Mouse (Mus musculus): ENCODE measurements around the gene Cyp27b1. TPM values are rescaled to one million over a fixed set of nuclear protein-coding genes. Genes with fewer than 3 reads are reported as not detected.

The Cyp27b1 gene
- polyA plus RNA-seq (2014; fragmentation: Nextera tagmentation; extraction: Ambion mirVana): not detected in 2 replicates

GRCm38 (mm10) chr10:127047954-127048353, at the start of gene Cyp27b1:
TSS of gene Cyp27b1 (plus strand) at chr10:127048250.
- Histone ChIP-seq H3K4me2 (ENCODE audit: low read length) (peak within 1 kb of the TSS; percentile 47), H3K27ac (replicated peaks in 1 of 2; ENCODE audit: control insufficient read depth in 1 of 2, insufficient read depth in 1 of 2, low read depth in 2 of 2, low read length in 2 of 2) (no peak within 1 kb of the TSS), H3K36me3 (ENCODE audit: control insufficient read depth, insufficient read depth, low read length) (peaks cover 22% of the 10 kb centered on the region), H3K27me3 (ENCODE audit: control insufficient read depth, insufficient read depth, low read length) (peaks cover 54% of the 10 kb centered on the region), H3K4me3 (ENCODE audit: control insufficient read depth in 1 of 2, insufficient read depth in 1 of 2, low read depth in 1 of 2, low read length in 2 of 2) (peak within 1 kb of the TSS in 1 of 2 experiments; percentile 12; a peak in 2 of 4 replicates), H3K4me1 (ENCODE audit: control insufficient read depth in 2 of 2, insufficient read depth in 2 of 2, low read length in 2 of 2) (peaks cover 6 to 8% of the 10 kb centered on the region in 2 experiments; a peak in 3 of 4 replicates), H3K9ac (ENCODE audit: low read length) (no peak within 1 kb of the TSS), H3K9me3 (ENCODE audit: control insufficient read depth, low read length) (no peaks in the 10 kb centered on the region)
- no peak for ATAC-seq (ENCODE audit: insufficient number of reproducible peaks, insufficient read depth, low FRiP score, low read depth)
- 34% methylated on average over 5 of the region's 5 CpGs for WGBS

GRCm38 (mm10) chr10:127000529-127000928, 47.5 kb upstream of the Cyp27b1 start, which contains the start of gene Avil:
TSS of gene Avil (plus strand) at chr10:127000709.
- Histone ChIP-seq H3K4me3 (ENCODE audit: control insufficient read depth in 1 of 2, insufficient read depth in 1 of 2, low read depth in 1 of 2, low read length in 2 of 2) (no peak within 1 kb of the TSS), H3K27ac (replicated peaks in 1 of 2; ENCODE audit: control insufficient read depth in 1 of 2, insufficient read depth in 1 of 2, low read depth in 2 of 2, low read length in 2 of 2) (no peak within 1 kb of the TSS), H3K9me3 (ENCODE audit: control insufficient read depth, low read length) (no peaks in the 10 kb centered on the region), H3K27me3 (ENCODE audit: control insufficient read depth, insufficient read depth, low read length) (no peaks in the 10 kb centered on the region), H3K4me2 (ENCODE audit: low read length) (no peak within 1 kb of the TSS), H3K4me1 (ENCODE audit: control insufficient read depth in 2 of 2, insufficient read depth in 2 of 2, low read length in 2 of 2) (no peaks in the 10 kb centered on the region; a peak in 1 of 4 replicates), H3K36me3 (ENCODE audit: control insufficient read depth, insufficient read depth, low read length) (peaks cover 45% of the 10 kb centered on the region), H3K9ac (ENCODE audit: low read length) (no peak within 1 kb of the TSS)
- 83% methylated on average over 5 of the region's 5 CpGs for WGBS
- ATAC-seq (ENCODE audit: insufficient number of reproducible peaks, insufficient read depth, low FRiP score, low read depth): no peak

DNA sequence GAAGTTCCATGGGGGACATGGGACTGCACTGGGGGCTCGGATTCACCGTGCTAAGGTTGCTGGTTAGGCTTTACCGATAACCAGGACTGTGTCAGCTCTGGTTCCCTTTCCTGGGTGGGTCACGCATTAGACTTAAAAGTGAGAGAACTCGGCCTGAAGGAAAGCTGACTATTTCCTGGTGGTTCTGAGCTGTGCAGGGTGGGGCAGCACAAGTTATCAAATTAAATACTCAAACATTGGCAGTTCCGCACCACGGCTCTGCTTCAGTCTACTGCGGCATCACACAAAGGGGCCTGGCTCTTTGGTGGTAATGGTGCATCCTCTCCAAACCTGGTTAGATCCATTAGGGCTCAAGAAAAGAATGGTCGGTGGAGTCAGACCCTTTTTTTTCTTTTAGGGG, 46.8 kb upstream of the Cyp27b1 start:
- WGBS: 74% methylated on average over 9 of the region's 9 CpGs
- H3K9me3 ChIP-seq (ENCODE audit: control insufficient read depth, low read length): no peaks in the 10 kb centered on the region
- peaks cover 38% of the 10 kb centered on the region for H3K36me3 ChIP-seq (ENCODE audit: control insufficient read depth, insufficient read depth, low read length)
- no peak for ATAC-seq (ENCODE audit: insufficient number of reproducible peaks, insufficient read depth, low FRiP score, low read depth)
- H3K27ac ChIP-seq (replicated peaks in 1 of 2; ENCODE audit: control insufficient read depth in 1 of 2, insufficient read depth in 1 of 2, low read depth in 2 of 2, low read length in 2 of 2): no peak overlapping the region
- no peaks in the 10 kb centered on the region for H3K27me3 ChIP-seq (ENCODE audit: control insufficient read depth, insufficient read depth, low read length)
- no peak overlapping the region for H3K4me2 ChIP-seq (ENCODE audit: low read length)
- no peak overlapping the region for H3K4me3 ChIP-seq (ENCODE audit: control insufficient read depth in 1 of 2, insufficient read depth in 1 of 2, low read depth in 1 of 2, low read length in 2 of 2)
- no peak overlapping the region for H3K9ac ChIP-seq (ENCODE audit: low read length)
- no peaks in the 10 kb centered on the region; a peak in 1 of 4 replicates for H3K4me1 ChIP-seq (ENCODE audit: control insufficient read depth in 2 of 2, insufficient read depth in 2 of 2, low read length in 2 of 2)

- Histone ChIP-seq H3K4me1 (ENCODE audit: control insufficient read depth in 2 of 2, insufficient read depth in 2 of 2, low read length in 2 of 2) (no peaks in the 10 kb centered on the region; a peak in 1 of 4 replicates), H3K9ac (ENCODE audit: low read length) (no peak overlapping the region)
- ATAC-seq (ENCODE audit: insufficient number of reproducible peaks, insufficient read depth, low FRiP score, low read depth): no peak
These were observed 46.0 kb upstream of the Cyp27b1 start for GRCm38 (mm10) chr10:127002056-127002455.

DNA sequence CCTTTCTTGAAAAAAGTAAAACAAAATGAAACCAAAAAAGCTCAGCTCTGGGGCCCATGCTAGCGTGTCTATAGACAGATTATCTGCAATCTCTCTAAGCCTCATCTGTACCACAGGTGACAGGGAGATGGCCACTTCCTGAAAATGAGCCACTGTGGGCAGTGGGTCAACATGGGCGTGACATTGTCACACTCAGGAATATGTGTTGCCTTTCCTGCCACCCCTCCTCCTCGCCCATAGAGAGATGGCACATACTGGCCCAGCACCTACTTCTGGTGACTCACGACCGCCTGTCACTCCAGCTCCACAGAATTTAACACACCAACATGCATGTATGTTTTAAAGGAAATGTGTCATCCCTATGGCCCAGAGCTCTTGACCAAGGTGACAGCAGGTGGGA, 45.3 kb upstream of the Cyp27b1 start:
- H3K4me2 ChIP-seq (ENCODE audit: low read length): no peak overlapping the region
- H3K27me3 ChIP-seq (ENCODE audit: control insufficient read depth, insufficient read depth, low read length): no peaks in the 10 kb centered on the region
- ATAC-seq (ENCODE audit: insufficient number of reproducible peaks, insufficient read depth, low FRiP score, low read depth): no peak
- H3K9ac ChIP-seq (ENCODE audit: low read length): no peak overlapping the region
- H3K4me1 ChIP-seq (ENCODE audit: control insufficient read depth in 2 of 2, insufficient read depth in 2 of 2, low read length in 2 of 2): no peaks in the 10 kb centered on the region
- peaks cover 31% of the 10 kb centered on the region for H3K36me3 ChIP-seq (ENCODE audit: control insufficient read depth, insufficient read depth, low read length)
- H3K4me3 ChIP-seq (ENCODE audit: control insufficient read depth in 1 of 2, insufficient read depth in 1 of 2, low read depth in 1 of 2, low read length in 2 of 2): no peak overlapping the region
- whole genome bisulfite sequencing: 81% methylated on average over 5 of the region's 5 CpGs
- H3K27ac ChIP-seq (replicated peaks in 1 of 2; ENCODE audit: control insufficient read depth in 1 of 2, insufficient read depth in 1 of 2, low read depth in 2 of 2, low read length in 2 of 2): no peak overlapping the region
- no peaks in the 10 kb centered on the region for H3K9me3 ChIP-seq (ENCODE audit: control insufficient read depth, low read length)

More at GRCm38 (mm10) chr10:127002056-127002455, 46.0 kb upstream of the Cyp27b1 start:
- 78% methylated on average over 1 of the region's 1 CpGs for WGBS
- Histone ChIP-seq H3K4me2 (ENCODE audit: low read length) (no peak overlapping the region), H3K27me3 (ENCODE audit: control insufficient read depth, insufficient read depth, low read length) (no peaks in the 10 kb centered on the region), H3K4me3 (ENCODE audit: control insufficient read depth in 1 of 2, insufficient read depth in 1 of 2, low read depth in 1 of 2, low read length in 2 of 2) (no peak overlapping the region), H3K9me3 (ENCODE audit: control insufficient read depth, low read length) (no peaks in the 10 kb centered on the region), H3K27ac (replicated peaks in 1 of 2; ENCODE audit: control insufficient read depth in 1 of 2, insufficient read depth in 1 of 2, low read depth in 2 of 2, low read length in 2 of 2) (no peak overlapping the region), H3K36me3 (ENCODE audit: control insufficient read depth, insufficient read depth, low read length) (peaks cover 38% of the 10 kb centered on the region)

- 84% methylated on average over 8 of the region's 8 CpGs for WGBS
- no peaks in the 10 kb centered on the region for H3K27me3 ChIP-seq (ENCODE audit: control insufficient read depth, insufficient read depth, low read length)
- peaks cover 25% of the 10 kb centered on the region for H3K36me3 ChIP-seq (ENCODE audit: control insufficient read depth, insufficient read depth, low read length)
- no peak overlapping the region for H3K9ac ChIP-seq (ENCODE audit: low read length)
- no peak overlapping the region for H3K4me2 ChIP-seq (ENCODE audit: low read length)
- no peak for ATAC-seq (ENCODE audit: insufficient number of reproducible peaks, insufficient read depth, low FRiP score, low read depth)
- H3K4me3 ChIP-seq (ENCODE audit: control insufficient read depth in 1 of 2, insufficient read depth in 1 of 2, low read depth in 1 of 2, low read length in 2 of 2): no peak overlapping the region
- no peaks in the 10 kb centered on the region for H3K4me1 ChIP-seq (ENCODE audit: control insufficient read depth in 2 of 2, insufficient read depth in 2 of 2, low read length in 2 of 2)
- H3K9me3 ChIP-seq (ENCODE audit: control insufficient read depth, low read length): no peaks in the 10 kb centered on the region
- no peak overlapping the region for H3K27ac ChIP-seq (replicated peaks in 1 of 2; ENCODE audit: control insufficient read depth in 1 of 2, insufficient read depth in 1 of 2, low read depth in 2 of 2, low read length in 2 of 2)
These were observed 44.7 kb upstream of the Cyp27b1 start for GRCm38 (mm10) chr10:127003334-127003733.

- Histone ChIP-seq H3K36me3 (ENCODE audit: control insufficient read depth, insufficient read depth, low read length) (peaks cover 20% of the 10 kb centered on the region), H3K4me2 (ENCODE audit: low read length) (no peak overlapping the region), H3K9ac (ENCODE audit: low read length) (no peak overlapping the region), H3K27me3 (ENCODE audit: control insufficient read depth, insufficient read depth, low read length) (no peaks in the 10 kb centered on the region), H3K4me3 (ENCODE audit: control insufficient read depth in 1 of 2, insufficient read depth in 1 of 2, low read depth in 1 of 2, low read length in 2 of 2) (no peak overlapping the region), H3K27ac (replicated peaks in 1 of 2; ENCODE audit: control insufficient read depth in 1 of 2, insufficient read depth in 1 of 2, low read depth in 2 of 2, low read length in 2 of 2) (no peak overlapping the region), H3K4me1 (ENCODE audit: control insufficient read depth in 2 of 2, insufficient read depth in 2 of 2, low read length in 2 of 2) (no peaks in the 10 kb centered on the region), H3K9me3 (ENCODE audit: control insufficient read depth, low read length) (no peaks in the 10 kb centered on the region)
- WGBS: 84% methylated on average over 7 of the region's 7 CpGs
- no peak for ATAC-seq (ENCODE audit: insufficient number of reproducible peaks, insufficient read depth, low FRiP score, low read depth)
These were observed 44.2 kb upstream of the Cyp27b1 start for GRCm38 (mm10) chr10:127003806-127004205.

GRCm38 (mm10) chr10:127016488-127016887, 31.6 kb upstream of the Cyp27b1 start:
- 55% methylated on average over 5 of the region's 5 CpGs for WGBS
- ATAC-seq (ENCODE audit: insufficient number of reproducible peaks, insufficient read depth, low FRiP score, low read depth): no peak

More at GRCm38 (mm10) chr10:127016488-127016887, 31.6 kb upstream of the Cyp27b1 start:
- H3K4me2 ChIP-seq (ENCODE audit: low read length): no peak overlapping the region
- no peaks in the 10 kb centered on the region for H3K4me1 ChIP-seq (ENCODE audit: control insufficient read depth in 2 of 2, insufficient read depth in 2 of 2, low read length in 2 of 2)
- no peak overlapping the region for H3K4me3 ChIP-seq (ENCODE audit: control insufficient read depth in 1 of 2, insufficient read depth in 1 of 2, low read depth in 1 of 2, low read length in 2 of 2)
- no peaks in the 10 kb centered on the region for H3K27me3 ChIP-seq (ENCODE audit: control insufficient read depth, insufficient read depth, low read length)
- no peak overlapping the region for H3K9ac ChIP-seq (ENCODE audit: low read length)
- H3K9me3 ChIP-seq (ENCODE audit: control insufficient read depth, low read length): no peaks in the 10 kb centered on the region
- H3K36me3 ChIP-seq (ENCODE audit: control insufficient read depth, insufficient read depth, low read length): peaks cover 7% of the 10 kb centered on the region; the same call in 1 of the 2 replicates
- H3K27ac ChIP-seq (replicated peaks in 1 of 2; ENCODE audit: control insufficient read depth in 1 of 2, insufficient read depth in 1 of 2, low read depth in 2 of 2, low read length in 2 of 2): no peak overlapping the region

Data from heart, embryonic 14.5 days (tissue).